8 mouse cellular contexts compared by ENCODE assay signal in the genomic region with DNA sequence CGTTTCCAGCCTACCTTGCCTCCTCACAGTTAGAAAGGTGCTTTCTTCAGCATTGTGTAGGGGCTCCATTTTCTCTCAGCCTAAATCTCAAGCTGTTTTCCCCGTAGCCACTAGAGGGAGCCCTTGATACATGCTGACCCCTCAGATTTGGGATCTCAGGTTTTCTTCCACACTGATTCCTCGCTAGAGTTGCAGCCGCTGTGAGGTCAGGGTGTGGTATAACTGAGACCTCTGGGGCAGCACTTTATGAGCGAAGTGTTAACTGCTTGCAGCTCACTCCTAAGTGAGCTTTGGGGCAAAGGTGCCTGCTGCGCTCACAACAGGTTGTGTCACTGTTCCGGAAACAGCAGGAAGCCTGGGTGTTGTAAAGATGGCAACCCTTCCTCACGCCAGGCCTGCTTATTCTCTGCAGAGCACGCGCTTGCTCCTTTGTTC. TPM values are rescaled to one million over a fixed set of nuclear protein-coding genes. Genes with fewer than 3 reads are reported as not detected.
DNase-seq lines count a peak whose midpoint lies in the region; ATAC-seq lines count a peak whose summit lies in the region.

No protein-coding gene starts in this region.

- no peak overlapping the region; the same call in 1 of the 2 replicates for H3K9ac ChIP-seq in intestine, embryonic 16.5 days (ENCODE audit: low read depth, low read length)
- no peak overlapping the region for H3K9ac ChIP-seq in midbrain, embryonic 11.5 days (ENCODE audit: low read length)

- H3K27ac ChIP-seq in intestine, embryonic 16.5 days (ENCODE audit: low read length): 0 out of 2 replicates have a peak overlapping the region, but pooled peaks have one; percentile 4
- no peak overlapping the region for H3K27ac ChIP-seq in midbrain, embryonic 11.5 days (ENCODE audit: low read depth, low read length)

- intact Hi-C loops in heart, postnatal 25 days (cut with DNase I): loop anchor here (2.0 to 10.0 kb wide), 2 partner anchors 114 to 276 kb away; no protein-coding TSS in a partner anchor
- intact Hi-C loops in left cerebral cortex, postnatal 14 days (cut with DNase I): loop anchor here (2.0 to 5.0 kb wide), 3 partner anchors 56 to 278 kb away; no protein-coding TSS in a partner anchor

- no peak overlapping the region for H3K4me3 ChIP-seq in intestine, embryonic 16.5 days (ENCODE audit: low read length)
- H3K4me3 ChIP-seq in midbrain, embryonic 11.5 days (ENCODE audit: low read depth, low read length): no peak overlapping the region

- peak; percentile 95 for DNase-seq in heart, adult 11 months
- no peak for DNase-seq in heart, postnatal 25 days (ENCODE audit: low spot score)
- DNase-seq in embryo, embryonic 10 days (ENCODE audit: low spot score): peak; percentile 88
- DNase-seq in gastrocnemius, postnatal 25 days: peak; percentile 55
- DNase-seq in left cerebral cortex, postnatal 14 days (ENCODE audit: low spot score in 2 of 2): peak; percentile 84 to 87
- DNase-seq in midbrain, embryonic 11.5 days (ENCODE audit: low spot score, missing footprints): peak; percentile 98
- peak; percentile 70 for DNase-seq in right cerebral cortex, postnatal 4 days

- H3K27me3 ChIP-seq in intestine, embryonic 16.5 days (replicated peaks; ENCODE audit: control insufficient read depth, insufficient read depth, low read length): no peaks in the 10 kb centered on the region
- no peaks in the 10 kb centered on the region for H3K27me3 ChIP-seq in midbrain, embryonic 11.5 days (ENCODE audit: control insufficient read depth, insufficient read depth, low read length)

- 0 out of 2 replicates have a peak, but pooled peaks cover 4% of the 10 kb centered on the region for H3K4me1 ChIP-seq in intestine, embryonic 16.5 days (ENCODE audit: control insufficient read depth, insufficient read depth, low read length)
- peaks cover 4% of the 10 kb centered on the region; the same call in 1 of the 2 replicates for H3K4me1 ChIP-seq in midbrain, embryonic 11.5 days (ENCODE audit: control insufficient read depth, insufficient read depth, low read length)

- H3K36me3 ChIP-seq in intestine, embryonic 16.5 days (ENCODE audit: control insufficient read depth, insufficient read depth, low read length): peaks cover 12% of the 10 kb centered on the region; the same call in 1 of the 2 replicates
- H3K36me3 ChIP-seq in midbrain, embryonic 11.5 days (ENCODE audit: control insufficient read depth, insufficient read depth, low read length): peaks cover 16% of the 10 kb centered on the region

- ATAC-seq in intestine, embryonic 16.5 days: peak; percentile 62
- peak; percentile 66 for ATAC-seq in midbrain, embryonic 11.5 days (ENCODE audit: low FRiP score)

- H3K4me2 ChIP-seq in intestine, embryonic 16.5 days (ENCODE audit: low read depth, low read length): no peak overlapping the region
- no peak overlapping the region for H3K4me2 ChIP-seq in midbrain, embryonic 11.5 days

- no peaks in the 10 kb centered on the region for H3K9me3 ChIP-seq in intestine, embryonic 16.5 days (ENCODE audit: control insufficient read depth, low read length)
- no peaks in the 10 kb centered on the region for H3K9me3 ChIP-seq in midbrain, embryonic 11.5 days (ENCODE audit: control insufficient read depth, low read length)

- 34% methylated on average over 10 of the region's 10 CpGs for WGBS in intestine, embryonic 16.5 days
- 39% methylated on average over 10 of the region's 10 CpGs for WGBS in midbrain, embryonic 11.5 days

RNA-seq across cellular contexts. Expression of a gene that starts 28.3 kb away (rescaled TPM):
- 100 to 1,000 TPM; 203 to 227 TPM for total RNA-seq in heart, postnatal 25 days (2021)
- total RNA-seq in gastrocnemius, postnatal 25 days (2021): 10 to 100 TPM; 51.0 to 79.9 TPM
- 0.83 and 1.1 TPM in 2 replicates for polyA plus RNA-seq in intestine, embryonic 16.5 days (2015; fragmentation: Nextera tagmentation; extraction: Ambion mirVana)
- 1 to 10 TPM; 2.9 to 3.8 TPM for total RNA-seq in left cerebral cortex, postnatal 14 days (2021)
- polyA plus RNA-seq in midbrain, embryonic 11.5 days (2014; fragmentation: Nextera tagmentation; extraction: Ambion mirVana): 0.73 and 1.0 TPM in 2 replicates

RNA-seq across cellular contexts. Expression of a gene that starts 48.6 kb away (rescaled TPM):
- 10 to 100 TPM; 22.4 to 23.6 TPM for total RNA-seq in heart, postnatal 25 days (2021)
- total RNA-seq in gastrocnemius, postnatal 25 days (2021): 10 to 100 TPM; 13.9 to 16.0 TPM
- 43.9 and 50.8 TPM in 2 replicates for polyA plus RNA-seq in intestine, embryonic 16.5 days (2015; fragmentation: Nextera tagmentation; extraction: Ambion mirVana)
- total RNA-seq in left cerebral cortex, postnatal 14 days (2021): 10 to 100 TPM; 31.6 to 33.7 TPM
- polyA plus RNA-seq in midbrain, embryonic 11.5 days (2014; fragmentation: Nextera tagmentation; extraction: Ambion mirVana): 95.1 and 102 TPM in 2 replicates

RNA-seq across cellular contexts. Expression of a gene that starts 60.0 kb away (rescaled TPM):
- 10 to 100 TPM; 83.1 to 93.2 TPM for total RNA-seq in heart, postnatal 25 days (2021)
- total RNA-seq in gastrocnemius, postnatal 25 days (2021): 10 to 100 TPM; 42.5 to 67.6 TPM
- 299 and 330 TPM in 2 replicates for polyA plus RNA-seq in intestine, embryonic 16.5 days (2015; fragmentation: Nextera tagmentation; extraction: Ambion mirVana)
- total RNA-seq in left cerebral cortex, postnatal 14 days (2021): 10 to 100 TPM; 49.2 to 59.9 TPM
- polyA plus RNA-seq in midbrain, embryonic 11.5 days (2014; fragmentation: Nextera tagmentation; extraction: Ambion mirVana): 516 and 544 TPM in 2 replicates

Comparison
In these comparisons a context has a peak if more than half of its experiments do, and no peak if none do; other contexts are left out.
1. RNA of a gene that starts 28.3 kb away (total RNA-seq): 203 to 227 TPM in heart, postnatal 25 days and 51.0 to 79.9 TPM in gastrocnemius, postnatal 25 days; 2.9 to 3.8 TPM in left cerebral cortex, postnatal 14 days; every median in the first group is over 10 times any median in the second.